In genomic region chr11:67052321-67052952, GRCm38 (mm10) we compare ENCODE assay signal across 8 mouse cellular contexts. TPM values are rescaled to one million over a fixed set of nuclear protein-coding genes. Genes with fewer than 3 reads are reported as not detected.
A peak's percentile ranks its signal among the peaks of the same experiment; 100 is the strongest.
DNase-seq lines count a peak whose midpoint lies in the region; ATAC-seq lines count a peak whose summit lies in the region.

TSS of gene Adprm (minus strand) at chr11:67052594.
TSS of gene Sco1 (plus strand) at chr11:67052670.

- peaks cover 65% of the 10 kb centered on the region for H3K79me2 ChIP-seq in macrophage (ENCODE audit: inconsistent target)

- no peaks in the 10 kb centered on the region for H3K9me3 ChIP-seq in hindbrain, embryonic 16.5 days (ENCODE audit: control insufficient read depth, low read length)

- H3K36me3 ChIP-seq in hindbrain, embryonic 16.5 days (ENCODE audit: control insufficient read depth, insufficient read depth, low read length): peaks cover 9% of the 10 kb centered on the region
- H3K36me3 ChIP-seq in macrophage (ENCODE audit: inconsistent target): peaks cover 18% of the 10 kb centered on the region

- H3K27me3 ChIP-seq in hindbrain, embryonic 16.5 days (replicated peaks; ENCODE audit: control insufficient read depth, insufficient read depth, low read length): no peaks in the 10 kb centered on the region

- peak within 1 kb of the TSS; percentile 89 for H3K27ac ChIP-seq in hindbrain, embryonic 16.5 days (ENCODE audit: low read depth, low read length)
- peak within 1 kb of the TSS; percentile 63 for H3K27ac ChIP-seq in macrophage

- peak; percentile 87 for DNase-seq in WW6 (ENCODE audit: low read depth, low spot score)
- DNase-seq in cerebellum, postnatal 4 days (ENCODE audit: low spot score in 2 of 2): peak; percentile 59 to 81
- DNase-seq in gastrocnemius, adult 18-20 months (ENCODE audit: low spot score): peak; percentile 91
- DNase-seq in left cerebral cortex, adult 18-20 months (ENCODE audit: low spot score in 2 of 2): peak; percentile 86 to 91
- DNase-seq in right cerebral cortex, adult 18-20 months: peak; percentile 93
- DNase-seq in urinary bladder, postnatal 10 days (ENCODE audit: low spot score): peak; percentile 34

- H3K9ac ChIP-seq in hindbrain, embryonic 16.5 days (ENCODE audit: low read depth, low read length): peak within 1 kb of the TSS; percentile 89

- peak within 1 kb of the TSS; percentile 99 for H3K4me3 ChIP-seq in hindbrain, embryonic 16.5 days (ENCODE audit: low read length)
- peak within 1 kb of the TSS; percentile 91 for H3K4me3 ChIP-seq in macrophage (ENCODE audit: inconsistent target)

- H3K4me1 ChIP-seq in hindbrain, embryonic 16.5 days (ENCODE audit: control insufficient read depth, insufficient read depth, low read depth, low read length): peaks cover 14% of the 10 kb centered on the region

- peak within 1 kb of the TSS; percentile 78 for H3K4me2 ChIP-seq in hindbrain, embryonic 16.5 days (ENCODE audit: low read length)

- WGBS in hindbrain, embryonic 16.5 days: under 1% methylated on average over 49 of the region's 50 CpGs
- 1% methylated on average over 47 of the region's 50 CpGs for WGBS in macrophage (ENCODE audit: missing documents)

- ATAC-seq in hindbrain, embryonic 16.5 days: peak; percentile 98

RNA-seq across cellular contexts. Expression of gene Adprm, which starts in this region (rescaled TPM):
- total RNA-seq in gastrocnemius, adult 18-20 months (2021): 1 to 10 TPM; 6.5 to 8.2 TPM
- polyA plus RNA-seq in hindbrain, embryonic 16.5 days (2015; fragmentation: Nextera tagmentation; extraction: Ambion mirVana): 30.3 and 30.8 TPM in 2 replicates
- 10 to 100 TPM; 24.3 to 27.5 TPM for total RNA-seq in left cerebral cortex, adult 18-20 months (2021)
- 10 to 100 TPM in 22 of 26 experiments, 1 to 10 TPM in 4; 3.4 to 36.2 (median 20.4) TPM for total RNA-seq in macrophage (2018; cell fraction: chromatin; rRNA removed)
- 10 to 100 TPM; 10.9 to 28.8 (median 18.9) TPM for total RNA-seq in macrophage (2018; cell fraction: cytosol; rRNA removed)
- total RNA-seq in macrophage (2018; cell fraction: nucleus; rRNA removed): 10 to 100 TPM in 21 of 26 experiments, 1 to 10 TPM in 5; 4.8 to 52.1 (median 27.6) TPM
- polyA plus RNA-seq in macrophage (2018): 15.4 to 24.5 TPM (median 17.3 TPM) in 3 replicates

RNA-seq across cellular contexts. Expression of gene Sco1, which starts in this region (rescaled TPM):
- total RNA-seq in gastrocnemius, adult 18-20 months (2021): 1 to 10 TPM; 7.0 to 7.7 TPM
- 9.6 and 12.0 TPM in 2 replicates for polyA plus RNA-seq in hindbrain, embryonic 16.5 days (2015; fragmentation: Nextera tagmentation; extraction: Ambion mirVana)
- 10 to 100 TPM; 10.8 TPM for total RNA-seq in left cerebral cortex, adult 18-20 months (2021)
- total RNA-seq in macrophage (2018; cell fraction: chromatin; rRNA removed): 10 to 100 TPM in 15 of 26 experiments, 1 to 10 TPM in 10, under 1 TPM in 1; 0.97 to 25.9 (median 11.4) TPM
- 10 to 100 TPM in 21 of 26 experiments, 1 to 10 TPM in 5; 7.3 to 59.7 (median 20.9) TPM for total RNA-seq in macrophage (2018; cell fraction: cytosol; rRNA removed)
- 10 to 100 TPM in 18 of 26 experiments, 1 to 10 TPM in 8; 1.1 to 50.9 (median 21.2) TPM for total RNA-seq in macrophage (2018; cell fraction: nucleus; rRNA removed)
- 8.3 to 14.2 TPM (median 13.6 TPM) in 3 replicates for polyA plus RNA-seq in macrophage (2018)

Comparison
In these comparisons a context has a peak if more than half of its experiments do, and no peak if none do; other contexts are left out.
1. Peak in every context shown above with its lines: DNase-seq, ATAC-seq, H3K4me3 ChIP-seq and H3K27ac ChIP-seq.
2. DNase-seq: peak in every context shown above with its lines; median percentile 93 in right cerebral cortex, adult 18-20 months; 91 in gastrocnemius, adult 18-20 months; 88 in left cerebral cortex, adult 18-20 months; 87 in WW6; 70 in cerebellum, postnatal 4 days; 34 in urinary bladder, postnatal 10 days.